Comparison of ENCODE assay signal across 15 mouse cellular contexts in genomic region chr6:6185735-6186068, GRCm38 (mm10). TPM values are rescaled to one million over a fixed set of nuclear protein-coding genes. Genes with fewer than 3 reads are reported as not detected.
A peak's percentile ranks its signal among the peaks of the same experiment; 100 is the strongest.
DNase-seq lines count a peak whose midpoint lies in the region; ATAC-seq and TF ChIP-seq lines count a peak whose summit lies in the region.
"Had no signal": no experiment of that assay in that cellular context is flagged by ENCODE, and none has a peak within 500 bp of the region (broad histone marks: within the 10 kb centered on the region; RNA-seq: fewer than 3 reads in every experiment).

No protein-coding gene starts in this region.

- ATAC-seq in stomach, embryonic 15.5 days (ENCODE audit: insufficient read depth, low FRiP score, low read depth), result peak; percentile 44
- no peak for ATAC-seq in stomach, postnatal 0 days (ENCODE audit: low FRiP score, low TSS enrichment)
- ATAC-seq in heart, embryonic 15.5 days (replicated peaks; ENCODE audit: insufficient number of reproducible peaks, insufficient read depth, low FRiP score, low read depth), result no peak
- peak; percentile 55 for ATAC-seq in liver, embryonic 12.5 days
- ATAC-seq in inflammation-experienced regulatory T-cells, adult 6 months, result no peak
- ATAC-seq: forebrain, embryonic 13.5 days; midbrain, embryonic 13.5 days had no signal

- no peak for TF ChIP-seq EP300 in stomach, postnatal 0 days (optimal IDR thresholded peaks at IDR 0.05)

- no peaks in the 10 kb centered on the region for H3K9me3 ChIP-seq in stomach, embryonic 15.5 days
- H3K9me3 ChIP-seq in stomach, postnatal 0 days (ENCODE audit: control insufficient read depth, low read length), result no peaks in the 10 kb centered on the region
- H3K9me3 ChIP-seq in heart, embryonic 15.5 days (replicated peaks), result no peaks in the 10 kb centered on the region
- H3K9me3 ChIP-seq in liver, embryonic 12.5 days (replicated peaks), result no peaks in the 10 kb centered on the region
- H3K9me3 ChIP-seq: embryonic facial prominence, embryonic 10.5 days; forebrain, embryonic 13.5 days; limb, embryonic 10.5 days; midbrain, embryonic 13.5 days had no signal

- H3K27ac ChIP-seq in stomach, embryonic 15.5 days, result no peak overlapping the region
- H3K27ac ChIP-seq in stomach, postnatal 0 days (replicated peaks), result no peak overlapping the region
- peak overlapping the region; percentile 84 for H3K27ac ChIP-seq in heart, embryonic 15.5 days
- peak overlapping the region; percentile 62; the same call in 1 of the 2 replicates for H3K27ac ChIP-seq in liver, embryonic 12.5 days
- H3K27ac ChIP-seq: embryonic facial prominence, embryonic 10.5 days; forebrain, embryonic 13.5 days; limb, embryonic 10.5 days; midbrain, embryonic 13.5 days had no signal

- H3K4me3 ChIP-seq in stomach, embryonic 15.5 days (replicated peaks), result no peak overlapping the region
- H3K4me3 ChIP-seq in stomach, postnatal 0 days (ENCODE audit: low read depth, low read length), result no peak overlapping the region
- H3K4me3 ChIP-seq in heart, embryonic 15.5 days, result no peak overlapping the region
- no peak overlapping the region for H3K4me3 ChIP-seq in liver, embryonic 12.5 days
- H3K4me3 ChIP-seq: embryonic facial prominence, embryonic 10.5 days; forebrain, embryonic 13.5 days; limb, embryonic 10.5 days; midbrain, embryonic 13.5 days had no signal

- DNase-seq in stomach, postnatal 0 days (ENCODE audit: low spot score), result no peak
- DNase-seq in T-cell, adult 2 months (ENCODE audit: low spot score), result no peak
- no peak for DNase-seq in retina, embryonic 14.5 days (ENCODE audit: low spot score)
- DNase-seq: cerebellum, postnatal 25 days; gastrocnemius, postnatal 25 days; lung, embryonic 14.5 days; thymus, postnatal 14 days had no signal

- no peak for TF ChIP-seq CTCF in stomach, postnatal 0 days (IDR thresholded peaks at IDR 0.05; ENCODE audit: low read depth)

- no peaks in the 10 kb centered on the region for H3K36me3 ChIP-seq in stomach, embryonic 15.5 days
- no peaks in the 10 kb centered on the region for H3K36me3 ChIP-seq in stomach, postnatal 0 days (ENCODE audit: control insufficient read depth, insufficient read depth, low read length)
- H3K36me3 ChIP-seq in heart, embryonic 15.5 days, result no peaks in the 10 kb centered on the region
- peaks cover 17% of the 10 kb centered on the region for H3K36me3 ChIP-seq in liver, embryonic 12.5 days
- H3K36me3 ChIP-seq: midbrain, embryonic 13.5 days had no signal

- 54% methylated on average over 3 of the region's 3 CpGs for WGBS in stomach, embryonic 15.5 days
- 59% methylated on average over 3 of the region's 3 CpGs for WGBS in stomach, postnatal 0 days
- WGBS in heart, embryonic 15.5 days, result 36% methylated on average over 3 of the region's 3 CpGs
- 62% methylated on average over 3 of the region's 3 CpGs for WGBS in liver, embryonic 12.5 days (ENCODE audit: insufficient replicate concordance)

- no peak overlapping the region for H3K4me2 ChIP-seq in stomach, embryonic 15.5 days
- no peak overlapping the region for H3K4me2 ChIP-seq in stomach, postnatal 0 days (replicated peaks; ENCODE audit: low read depth)
- peak overlapping the region; percentile 24 for H3K4me2 ChIP-seq in heart, embryonic 15.5 days
- H3K4me2 ChIP-seq in liver, embryonic 12.5 days, result no peak overlapping the region
- H3K4me2 ChIP-seq: forebrain, embryonic 13.5 days; lung, embryonic 14.5 days; midbrain, embryonic 13.5 days had no signal

- H3K9ac ChIP-seq in stomach, embryonic 15.5 days, result no peak overlapping the region
- H3K9ac ChIP-seq in stomach, postnatal 0 days (ENCODE audit: low read length), result no peak overlapping the region
- no peak overlapping the region for H3K9ac ChIP-seq in heart, embryonic 15.5 days
- H3K9ac ChIP-seq in liver, embryonic 12.5 days, result no peak overlapping the region
- H3K9ac ChIP-seq: forebrain, embryonic 13.5 days; lung, embryonic 14.5 days; midbrain, embryonic 13.5 days had no signal

- 0 out of 2 replicates have a peak, but pooled peaks cover 5% of the 10 kb centered on the region for H3K4me1 ChIP-seq in stomach, embryonic 15.5 days
- H3K4me1 ChIP-seq in stomach, postnatal 0 days (replicated peaks; ENCODE audit: control insufficient read depth, insufficient read depth), result no peaks in the 10 kb centered on the region
- H3K4me1 ChIP-seq in heart, embryonic 15.5 days (replicated peaks), result peaks cover 26% of the 10 kb centered on the region
- peaks cover 15% of the 10 kb centered on the region for H3K4me1 ChIP-seq in liver, embryonic 12.5 days
- H3K4me1 ChIP-seq: midbrain, embryonic 13.5 days had no signal

- no peaks in the 10 kb centered on the region for H3K27me3 ChIP-seq in stomach, embryonic 15.5 days (replicated peaks)
- H3K27me3 ChIP-seq in stomach, postnatal 0 days (ENCODE audit: control insufficient read depth, insufficient read depth, low read length), result no peaks in the 10 kb centered on the region
- no peaks in the 10 kb centered on the region for H3K27me3 ChIP-seq in heart, embryonic 15.5 days
- no peaks in the 10 kb centered on the region for H3K27me3 ChIP-seq in liver, embryonic 12.5 days (replicated peaks)
- H3K27me3 ChIP-seq: forebrain, embryonic 13.5 days; midbrain, embryonic 13.5 days had no signal

RNA-seq across cellular contexts. Expression of gene Slc25a13, which starts 31.3 kb away (rescaled TPM):
- 35.8 and 38.8 TPM in 2 replicates for polyA plus RNA-seq in stomach, embryonic 15.5 days (2015; fragmentation: Nextera tagmentation; extraction: Ambion mirVana)
- 17.4 and 18.5 TPM in 2 replicates for polyA plus RNA-seq in stomach, postnatal 0 days (2015; fragmentation: Nextera tagmentation; extraction: Ambion mirVana)
- polyA plus RNA-seq in heart, embryonic 15.5 days (2015; fragmentation: Nextera tagmentation; extraction: Ambion mirVana), result 49.5 and 54.3 TPM in 2 replicates
- polyA plus RNA-seq in liver, embryonic 12.5 days (2016; fragmentation: Nextera tagmentation; extraction: Ambion mirVana), result 41.9 and 43.6 TPM in 2 replicates
- polyA plus RNA-seq in inflammation-experienced regulatory T-cells, adult 6 months (2017; shearing (Covaris generic)), result 10 to 100 TPM in 1 of 3 experiments, 1 to 10 TPM in 2; 6.6 to 13.3 (median 8.5) TPM

Comparison
In these comparisons a context has a peak if more than half of its experiments do, and no peak if none do; other contexts are left out.
1. ATAC-seq: peak in stomach, embryonic 15.5 days (single experiment) and liver, embryonic 12.5 days (single experiment); none in stomach, postnatal 0 days (single experiment), heart, embryonic 15.5 days (single experiment) and inflammation-experienced regulatory T-cells, adult 6 months (single experiment).
2. H3K27ac ChIP-seq: peak in heart, embryonic 15.5 days (single experiment) and liver, embryonic 12.5 days (single experiment); none in stomach, embryonic 15.5 days (single experiment) and stomach, postnatal 0 days (single experiment).